Mouse (Mus musculus) ovary, adult 18-20 months (tissue): ENCODE results near the gene Ptpre.

ENCODE experiments used
- DNase-seq: peaks from one replicate; pipeline ENCODE4 v3.0.0; 2022; ENCODE audit warnings: low spot score, mixed read lengths

The Ptpre gene

DNA sequence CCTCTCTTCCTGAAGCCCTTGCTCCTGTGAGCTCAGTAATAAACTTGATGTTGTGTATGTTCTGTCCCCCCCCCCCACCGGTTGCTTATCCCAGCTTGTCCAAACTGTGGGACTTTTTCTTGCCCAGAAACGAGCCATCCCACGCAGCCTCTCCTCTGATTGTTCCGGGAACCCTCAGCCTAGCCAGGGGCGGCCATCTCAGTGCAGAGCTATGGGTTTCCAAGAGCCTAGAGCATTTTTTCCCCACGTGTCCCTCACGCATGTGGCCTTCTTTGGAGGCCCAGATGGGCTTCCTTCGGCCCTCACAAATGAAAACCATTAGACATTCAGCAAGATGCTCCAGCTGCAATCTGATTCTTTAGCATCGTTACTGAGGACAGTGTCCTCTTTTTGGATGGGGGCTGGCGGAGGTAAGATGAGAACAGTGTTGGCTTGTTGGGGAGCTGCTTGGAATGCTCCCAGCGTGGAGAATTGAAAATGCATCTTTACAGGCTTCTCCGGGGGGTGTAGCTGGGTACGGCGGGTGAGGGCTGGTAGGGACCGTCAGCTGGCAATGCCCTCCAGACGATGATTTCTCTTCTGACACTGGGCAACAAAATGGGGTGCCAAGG lies 41.5 kb downstream of the Ptpre start:
- DNase-seq, result no peak

- no peak for DNase-seq
These were observed 43.2 kb downstream of the Ptpre start for GRCm38 (mm10) chr7:135580306-135581091.

- DNase-seq, result no peak
These were observed 43.8 kb downstream of the Ptpre start for GRCm38 (mm10) chr7:135581128-135581527.

DNA sequence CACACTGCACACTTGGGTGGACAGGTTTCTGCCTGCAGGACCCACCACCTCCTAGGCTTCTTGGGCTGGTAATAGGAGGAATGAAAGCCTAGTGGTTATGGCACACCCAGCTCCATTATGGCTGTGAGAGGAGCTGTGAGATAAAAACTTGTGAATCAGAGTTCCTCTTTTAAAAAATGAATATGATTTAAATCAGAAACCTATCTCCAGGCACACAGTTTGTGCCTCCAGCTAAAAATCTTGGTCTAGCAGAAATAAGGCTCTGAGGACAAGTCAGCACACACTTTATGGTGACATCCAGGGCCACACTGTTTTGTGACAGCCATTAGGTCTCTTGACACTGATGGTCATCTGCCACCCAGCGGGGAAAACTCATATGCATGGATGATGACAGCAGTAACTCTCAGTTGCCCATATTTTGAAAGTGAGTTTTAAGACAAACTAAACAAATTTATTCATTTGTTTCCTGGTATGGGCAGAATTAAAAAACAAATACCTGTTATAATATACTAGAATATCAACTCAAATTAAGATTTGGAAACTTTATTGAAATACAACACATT lies 47.9 kb downstream of the Ptpre start:
- DNase-seq, result no peak

DNA sequence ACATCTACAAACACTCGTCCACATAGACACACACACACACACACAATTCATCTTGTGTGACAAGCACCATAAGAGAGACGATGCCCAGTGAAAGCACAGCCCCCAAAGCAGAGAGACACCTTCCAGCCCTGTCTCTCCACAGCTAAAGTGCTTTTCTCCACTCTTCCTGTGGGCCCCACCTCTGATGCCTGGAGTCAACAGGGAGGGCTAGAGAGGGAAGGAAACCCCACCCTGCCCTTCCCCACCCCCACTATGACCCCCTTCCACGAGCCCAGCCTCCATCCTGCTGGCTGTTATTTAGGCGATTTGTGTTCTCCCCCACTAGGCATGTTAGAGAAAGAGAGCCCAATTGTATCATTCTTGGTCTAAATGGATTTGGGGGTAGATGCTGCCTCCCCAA lies 49.1 kb downstream of the Ptpre start:
- no peak for DNase-seq

- no peak for DNase-seq
These were observed 50.7 kb downstream of the Ptpre start for GRCm38 (mm10) chr7:135587821-135588575.

DNA sequence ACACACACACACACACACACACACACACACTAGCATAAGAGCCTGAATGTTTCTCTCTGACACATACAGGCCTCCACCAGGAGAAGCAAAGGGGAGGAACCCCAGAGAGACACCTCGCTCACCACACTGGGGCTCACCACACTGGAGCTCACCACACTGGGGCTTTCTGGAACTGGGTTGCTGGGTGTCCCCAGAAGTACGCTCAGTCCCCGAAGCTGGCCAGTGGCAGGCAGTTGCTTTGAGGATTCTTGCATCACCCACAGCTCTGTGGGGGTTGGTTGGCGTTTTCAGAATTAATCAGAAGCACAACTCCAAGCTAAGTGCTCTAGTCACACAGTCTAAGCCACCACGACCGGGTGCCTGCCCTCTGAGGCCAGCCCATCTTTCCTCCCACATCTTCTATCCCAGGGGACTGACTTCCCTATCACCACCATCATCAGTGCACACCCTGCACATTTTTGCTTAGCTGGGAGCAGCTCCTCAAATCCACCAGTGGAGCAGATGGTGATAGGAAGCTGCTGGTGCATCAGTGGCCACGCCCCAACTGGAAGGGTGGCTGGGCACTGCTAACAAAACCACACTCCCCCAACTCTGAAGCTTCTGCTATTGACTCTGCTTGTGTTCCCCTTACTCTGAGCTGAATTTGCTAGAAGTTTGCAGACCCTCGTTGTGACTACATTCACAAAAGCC lies 51.5 kb downstream of the Ptpre start:
- no peak for DNase-seq

- no peak for DNase-seq
These were observed 54.2 kb downstream of the Ptpre start for GRCm38 (mm10) chr7:135591461-135591860.

DNA sequence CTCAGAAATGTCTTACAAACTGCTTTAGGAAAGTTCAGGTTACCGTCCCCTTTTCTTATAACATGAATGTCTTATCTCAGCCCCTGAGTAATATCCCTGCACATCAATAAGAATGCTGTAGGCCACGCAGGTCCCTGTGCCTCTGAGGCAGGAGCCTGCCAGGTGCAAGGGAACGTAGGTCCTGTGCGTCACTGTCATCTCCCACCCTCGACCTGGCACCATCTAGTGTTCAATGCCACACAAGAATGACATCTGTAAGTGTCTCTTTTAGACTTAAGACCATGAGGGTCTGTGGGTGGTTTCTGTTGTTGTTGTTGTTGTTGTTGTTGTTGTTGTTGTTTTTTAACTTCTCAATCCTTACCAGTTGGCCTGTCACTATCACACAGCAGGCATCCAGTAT lies 56.0 kb downstream of the Ptpre start:
- no peak for DNase-seq

- no peak for DNase-seq
These were observed 56.5 kb downstream of the Ptpre start for GRCm38 (mm10) chr7:135593825-135594224.

- no peak for DNase-seq
These were observed 57.4 kb downstream of the Ptpre start for GRCm38 (mm10) chr7:135594676-135595075.

GRCm38 (mm10) chr7:135595640-135596174 lies 58.4 kb downstream of the Ptpre start:
- no peak for DNase-seq

GRCm38 (mm10) chr7:135597006-135597405 lies 59.7 kb downstream of the Ptpre start:
- DNase-seq, result no peak

GRCm38 (mm10) chr7:135597604-135598289 lies 60.5 kb downstream of the Ptpre start:
- DNase-seq, result no peak

- DNase-seq, result no peak
These were observed 61.1 kb downstream of the Ptpre start for GRCm38 (mm10) chr7:135598303-135598855.

DNA sequence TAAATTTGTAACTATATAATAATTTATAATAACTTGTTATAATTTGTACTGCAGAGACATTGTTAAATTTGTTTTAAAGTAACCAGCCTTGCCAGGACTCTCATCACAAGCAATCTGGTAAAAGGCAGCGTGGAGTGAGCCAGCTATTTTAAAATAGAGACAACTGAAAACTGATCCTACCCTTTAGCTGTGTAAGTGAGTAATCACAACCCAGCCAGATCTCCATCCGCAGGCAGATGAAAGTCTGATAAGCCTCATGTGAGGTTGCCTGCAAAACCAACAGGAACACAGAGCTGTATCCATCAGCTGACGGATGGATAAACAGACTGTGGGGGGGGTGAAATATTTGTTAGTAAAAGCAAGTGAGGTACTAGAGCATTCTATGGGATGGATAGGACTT lies 62.8 kb downstream of the Ptpre start:
- no peak for DNase-seq

DNA sequence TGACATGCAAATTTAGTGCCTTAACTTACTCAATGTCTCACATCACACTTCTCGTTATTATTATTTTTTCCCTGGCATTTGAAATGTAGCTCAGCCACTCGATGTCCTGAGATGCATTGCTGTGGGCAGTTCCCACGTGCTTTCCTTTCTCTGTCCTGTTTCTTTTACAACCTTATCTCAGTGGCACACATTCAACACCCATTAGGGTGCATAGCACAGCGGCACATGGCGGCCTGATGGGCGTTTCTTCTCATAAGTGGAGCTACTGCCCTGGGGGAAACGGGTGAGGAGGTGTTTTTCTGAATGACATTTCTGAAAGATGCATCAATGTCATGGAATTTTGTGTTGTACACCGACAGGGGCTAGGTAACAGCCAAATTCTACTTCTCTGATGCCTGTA lies 64.3 kb downstream of the Ptpre start:
- no peak for DNase-seq

- DNase-seq, result no peak
These were observed 65.0 kb downstream of the Ptpre start for GRCm38 (mm10) chr7:135602265-135602664.

- no peak for DNase-seq
These were observed 65.7 kb downstream of the Ptpre start for GRCm38 (mm10) chr7:135602881-135603523.
